Mouse (Mus musculus) v-Abl transformed pro-B cells (cell line): ENCODE data around the gene Pfdn4.

Experiments
- in situ Hi-C, 2 experiments: fragments of 400-800 bp; cut with MboI; formaldehyde crosslinking; loops; one replicate each; pipeline ENCODE4 v1.15.1; 2025; ENCODE audit not compliant: unreplicated experiment in 2 of 2

Gene Pfdn4

GRCm38 (mm10) chr2:170496154-170496930 is at the start of gene Pfdn4:
Gene Pfdn4 (plus strand): TSS chr2:170496428.
- in situ Hi-C loops = no loop called here

- in situ Hi-C loops = loop anchor here in 1 of 2 experiments (25.0 kb wide), 1 partner anchor 415 kb away; no protein-coding TSS in a partner anchor
Observed at GRCm38 (mm10) chr2:170446843-170447383, 49.3 kb upstream of the Pfdn4 start.

GRCm38 (mm10) chr2:170447651-170448050 is 48.6 kb upstream of the Pfdn4 start:
- in situ Hi-C loops = loop anchor here in 1 of 2 experiments (25.0 kb wide), 1 partner anchor 415 kb away; no protein-coding TSS in a partner anchor

- in situ Hi-C loops = loop anchor here (5.0 kb wide), 2 partner anchors 56 to 421 kb away; no protein-coding TSS in a partner anchor
Observed at GRCm38 (mm10) chr2:170450933-170451332, 45.3 kb upstream of the Pfdn4 start.

- in situ Hi-C loops = loop anchor here (5.0 kb wide), 2 partner anchors 53 to 418 kb away; no protein-coding TSS in a partner anchor
Observed at GRCm38 (mm10) chr2:170453809-170454208, 42.4 kb upstream of the Pfdn4 start.

GRCm38 (mm10) chr2:170459183-170459582 is 37.0 kb upstream of the Pfdn4 start:
- in situ Hi-C loops = no loop called here

GRCm38 (mm10) chr2:170459805-170460204 is 36.4 kb upstream of the Pfdn4 start:
- in situ Hi-C loops = no loop called here

- in situ Hi-C loops = no loop called here
Observed at GRCm38 (mm10) chr2:170461652-170462051, 34.6 kb upstream of the Pfdn4 start.

- in situ Hi-C loops = no loop called here
Observed at GRCm38 (mm10) chr2:170464817-170465216, 31.4 kb upstream of the Pfdn4 start.

GRCm38 (mm10) chr2:170468009-170468408 is 28.2 kb upstream of the Pfdn4 start:
- in situ Hi-C loops = no loop called here

GRCm38 (mm10) chr2:170469616-170470308 is 26.5 kb upstream of the Pfdn4 start:
- in situ Hi-C loops = no loop called here

GRCm38 (mm10) chr2:170470591-170470990 is 25.6 kb upstream of the Pfdn4 start:
- in situ Hi-C loops = no loop called here

GRCm38 (mm10) chr2:170474125-170474524 is 22.1 kb upstream of the Pfdn4 start:
- in situ Hi-C loops = no loop called here

GRCm38 (mm10) chr2:170475164-170475563 is 21.1 kb upstream of the Pfdn4 start:
- in situ Hi-C loops = no loop called here

- in situ Hi-C loops = no loop called here
Observed at GRCm38 (mm10) chr2:170476215-170476614, 20.0 kb upstream of the Pfdn4 start.

- in situ Hi-C loops = no loop called here
Observed at GRCm38 (mm10) chr2:170476643-170477042, 19.6 kb upstream of the Pfdn4 start.

GRCm38 (mm10) chr2:170482019-170482540 is 14.1 kb upstream of the Pfdn4 start:
- in situ Hi-C loops = no loop called here

- in situ Hi-C loops = no loop called here
Observed at GRCm38 (mm10) chr2:170483914-170484313, 12.3 kb upstream of the Pfdn4 start.

GRCm38 (mm10) chr2:170487202-170487601 is 9.0 kb upstream of the Pfdn4 start:
- in situ Hi-C loops = no loop called here

- in situ Hi-C loops = no loop called here
Observed at GRCm38 (mm10) chr2:170487890-170488502, 8.2 kb upstream of the Pfdn4 start.
